Mouse (Mus musculus): ENCODE measurements around the gene Pdlim3.
A peak's percentile ranks its signal among the peaks of the same experiment; 100 is the strongest.

DNA sequence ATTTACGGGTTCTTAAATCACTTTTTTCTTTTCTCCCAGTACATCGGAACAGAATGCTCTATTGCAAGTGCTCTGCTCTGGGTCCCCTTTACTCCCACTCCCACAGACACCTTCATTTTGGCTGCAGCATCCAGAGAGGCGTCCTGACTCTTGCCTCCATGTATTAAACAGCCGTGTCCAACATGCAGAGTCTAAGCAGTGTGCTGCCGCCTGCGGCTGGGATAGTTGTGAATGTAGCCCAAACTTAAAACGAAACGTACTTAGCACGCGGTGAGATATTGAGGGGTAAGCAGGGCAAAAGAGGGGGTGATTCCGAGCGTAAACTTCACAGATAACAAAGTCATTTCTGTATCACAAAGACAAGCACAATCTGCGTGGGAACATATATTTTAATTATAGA lies 709 bp upstream of the Pdlim3 start:
- TF ChIP-seq CTCF (IDR thresholded peaks at IDR 0.05): peak; percentile 52
- TF ChIP-seq EP300 (IDR thresholded peaks at IDR 0.05; ENCODE audit: insufficient read depth, low read depth, low read length): 0 out of 2 replicates have a peak, but pooled peaks have one; percentile 64
- TF ChIP-seq POLR2A (IDR thresholded peaks at IDR 0.05; ENCODE audit: insufficient read depth, low read depth, low read length): 0 out of 2 replicates have a peak, but pooled peaks have one; percentile 18
